In the genomic region with DNA sequence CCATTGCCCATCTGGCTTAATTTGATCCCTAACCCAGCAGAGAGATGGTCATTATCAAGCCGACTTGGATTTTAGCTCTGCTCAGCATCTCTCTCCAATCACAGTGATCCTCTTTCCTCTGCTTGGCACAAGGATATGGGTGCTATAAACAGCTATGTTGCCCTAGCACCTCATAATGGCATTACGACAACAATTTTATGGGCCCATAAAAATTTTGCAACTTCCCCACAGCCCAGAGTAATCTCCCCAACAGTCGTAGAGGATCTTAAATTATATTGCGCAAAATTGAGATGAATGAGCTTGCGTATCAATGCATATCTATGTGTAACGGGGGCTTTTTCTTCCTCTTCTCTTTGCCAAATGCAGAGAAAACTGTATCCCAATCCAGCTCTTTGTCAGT, we compare ENCODE assay signal across 19 mouse cellular contexts.
DNase-seq lines count a peak whose midpoint lies in the region; ATAC-seq and TF ChIP-seq lines count a peak whose summit lies in the region.
"Had no signal": no experiment of that assay in that cellular context is flagged by ENCODE, and none has a peak within 500 bp of the region (broad histone marks: within the 10 kb centered on the region; RNA-seq: fewer than 3 reads in every experiment).

No protein-coding gene starts in this region.

- peak; percentile 31; the same call in 1 of the 2 replicates for TF ChIP-seq EP300 in lung, postnatal 0 days (IDR thresholded peaks at IDR 0.05)

- TF ChIP-seq CTCF in lung, postnatal 0 days (IDR thresholded peaks at IDR 0.05): no peak
- TF ChIP-seq CTCF in lung, adult 2 months (IDR thresholded peaks at IDR 0.05; ENCODE audit: insufficient read depth, low read length): no peak

- H3K36me3 ChIP-seq in lung, postnatal 0 days (ENCODE audit: insufficient read depth, low read length): no peaks in the 10 kb centered on the region
- H3K36me3 ChIP-seq in limb, embryonic 13.5 days: no peaks in the 10 kb centered on the region
- no peaks in the 10 kb centered on the region for H3K36me3 ChIP-seq in embryonic facial prominence, embryonic 10.5 days (replicated peaks)
- H3K36me3 ChIP-seq: hindbrain, embryonic 13.5 days; midbrain, embryonic 10.5 days had no signal

- DNase-seq in lung, postnatal 0 days (ENCODE audit: low spot score): peak; percentile 72
- no peak for DNase-seq in lung, adult 2 months
- DNase-seq in fat pad, adult 2 months (ENCODE audit: extremely low read depth, low read depth, low spot score): peak; percentile 88
- DNase-seq in embryonic facial prominence, embryonic 10.5 days (ENCODE audit: low spot score): no peak
- DNase-seq in cerebellum, adult 9-11 months: no peak
- DNase-seq in embryo, embryonic 10 days (ENCODE audit: low spot score): no peak
- DNase-seq: adrenal gland, adult 8-10 months; cerebellum, postnatal 10 days; gastrocnemius, postnatal 25 days; kidney, adult 8-10 months; kidney, postnatal 14 days; left cerebral cortex, postnatal 4 days; right cerebral cortex, postnatal 25 days had no signal

- no peaks in the 10 kb centered on the region for H3K9me3 ChIP-seq in lung, postnatal 0 days (ENCODE audit: low read length)
- H3K9me3 ChIP-seq in limb, embryonic 13.5 days: no peaks in the 10 kb centered on the region; the same call in 1 of the 2 replicates
- H3K9me3 ChIP-seq in embryonic facial prominence, embryonic 10.5 days: no peaks in the 10 kb centered on the region
- H3K9me3 ChIP-seq: hindbrain, embryonic 13.5 days; midbrain, embryonic 10.5 days had no signal

- H3K27me3 ChIP-seq in lung, postnatal 0 days (replicated peaks; ENCODE audit: insufficient read depth, low read length): no peaks in the 10 kb centered on the region
- H3K27me3 ChIP-seq in limb, embryonic 13.5 days: peaks cover 62% of the 10 kb centered on the region
- no peaks in the 10 kb centered on the region for H3K27me3 ChIP-seq in embryonic facial prominence, embryonic 10.5 days (replicated peaks; ENCODE audit: low read depth, poor library complexity, severe bottlenecking)
- H3K27me3 ChIP-seq: hindbrain, embryonic 13.5 days had no signal

- no peak for TF ChIP-seq POLR2A in lung, adult 2 months (IDR thresholded peaks at IDR 0.05; ENCODE audit: borderline replicate concordance, extremely low read depth, low read depth, low read length)

- no peaks in the 10 kb centered on the region for H3K4me1 ChIP-seq in lung, postnatal 0 days (ENCODE audit: insufficient read depth, low read depth, low read length)
- no peaks in the 10 kb centered on the region for H3K4me1 ChIP-seq in lung, adult 2 months (ENCODE audit: control insufficient read depth, insufficient read depth, low read length)
- peaks cover 7% of the 10 kb centered on the region for H3K4me1 ChIP-seq in limb, embryonic 13.5 days
- no peaks in the 10 kb centered on the region for H3K4me1 ChIP-seq in embryonic facial prominence, embryonic 10.5 days
- H3K4me1 ChIP-seq: hindbrain, embryonic 13.5 days; midbrain, embryonic 10.5 days had no signal

- ATAC-seq in lung, postnatal 0 days: peak; percentile 41; the same call in 1 of the 2 replicates
- ATAC-seq in limb, embryonic 13.5 days (ENCODE audit: low FRiP score, low read depth): peak; percentile 51
- ATAC-seq: Patski had no signal

- WGBS in lung, postnatal 0 days: 62% methylated on average over 6 of the region's 6 CpGs
- WGBS in lung, adult 2 months: 79% methylated on average over 6 of the region's 6 CpGs
- WGBS in limb, embryonic 13.5 days: 20% methylated on average over 6 of the region's 6 CpGs
- WGBS in embryonic facial prominence, embryonic 10.5 days: 89% methylated on average over 6 of the region's 6 CpGs

- no peak overlapping the region for H3K4me2 ChIP-seq in lung, postnatal 0 days (replicated peaks; ENCODE audit: low read depth, low read length)
- H3K4me2 ChIP-seq in limb, embryonic 13.5 days (replicated peaks): no peak overlapping the region
- H3K4me2 ChIP-seq: heart, embryonic 11.5 days; hindbrain, embryonic 13.5 days had no signal

- no peak overlapping the region for H3K27ac ChIP-seq in lung, postnatal 0 days (ENCODE audit: low read length)
- H3K27ac ChIP-seq in limb, embryonic 13.5 days: no peak overlapping the region
- H3K27ac ChIP-seq in embryonic facial prominence, embryonic 10.5 days (replicated peaks): no peak overlapping the region
- H3K27ac ChIP-seq: hindbrain, embryonic 13.5 days; liver, embryonic 14.5 days; midbrain, embryonic 10.5 days had no signal

- H3K9ac ChIP-seq in lung, postnatal 0 days (replicated peaks; ENCODE audit: low read depth): no peak overlapping the region
- no peak overlapping the region for H3K9ac ChIP-seq in limb, embryonic 13.5 days
- H3K9ac ChIP-seq: hindbrain, embryonic 13.5 days; liver, embryonic 14.5 days had no signal

- no peak overlapping the region for H3K4me3 ChIP-seq in lung, postnatal 0 days (ENCODE audit: low read depth, low read length)
- H3K4me3 ChIP-seq in lung, adult 2 months (replicated peaks; ENCODE audit: extremely low read depth, low read depth, low read length): no peak overlapping the region
- no peak overlapping the region for H3K4me3 ChIP-seq in limb, embryonic 13.5 days
- H3K4me3 ChIP-seq in embryonic facial prominence, embryonic 10.5 days: no peak overlapping the region
- H3K4me3 ChIP-seq: hindbrain, embryonic 13.5 days; midbrain, embryonic 10.5 days had no signal

Comparison
In these comparisons a context has a peak if more than half of its experiments do, and no peak if none do; other contexts are left out.
1. DNase-seq: peak in lung, postnatal 0 days (single experiment) and fat pad, adult 2 months (single experiment); none in lung, adult 2 months (single experiment), embryonic facial prominence, embryonic 10.5 days (single experiment), cerebellum, adult 9-11 months (single experiment) and embryo, embryonic 10 days (single experiment).